Mouse (Mus musculus) fibroblast of lung, adult 2 months (primary cell): ENCODE results near the gene B430306N03Rik.
"Not testable (repeated sequence)": the region's sequence is repeated elsewhere in the genome, so short reads cannot be mapped to it uniquely, and the experiment has no call there.

Experiments used
- DNase-seq: peaks from one replicate; pipeline ENCODE4 v3.0.0-alpha.2; 2011; ENCODE audit warnings: low read depth

Gene B430306N03Rik

GRCm38 (mm10) chr17:48312124-48312523 lies 3.8 kb upstream of the B430306N03Rik start:
- no peak for DNase-seq

DNA sequence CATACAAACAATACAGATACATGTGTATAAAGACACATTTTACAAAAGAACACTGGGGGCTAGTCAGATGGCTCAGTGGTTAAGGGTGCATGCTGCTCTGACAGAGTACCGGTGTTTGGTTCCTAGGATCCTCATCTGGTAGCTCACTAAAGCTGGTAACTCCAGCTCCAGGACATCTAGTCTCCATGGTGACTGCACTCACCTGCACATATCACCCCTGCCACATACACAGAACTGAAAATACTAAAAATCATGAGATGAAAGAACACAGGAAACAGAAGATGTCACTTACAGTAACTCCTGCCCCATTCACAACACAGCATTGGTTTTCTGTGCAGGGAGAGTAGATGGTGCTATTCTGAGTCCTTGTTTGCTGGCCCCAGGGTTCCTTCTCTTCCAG lies 2.7 kb downstream of the B430306N03Rik start:
- DNase-seq = no peak

GRCm38 (mm10) chr17:48321279-48321678 lies 5.3 kb downstream of the B430306N03Rik start:
- no peak for DNase-seq

DNA sequence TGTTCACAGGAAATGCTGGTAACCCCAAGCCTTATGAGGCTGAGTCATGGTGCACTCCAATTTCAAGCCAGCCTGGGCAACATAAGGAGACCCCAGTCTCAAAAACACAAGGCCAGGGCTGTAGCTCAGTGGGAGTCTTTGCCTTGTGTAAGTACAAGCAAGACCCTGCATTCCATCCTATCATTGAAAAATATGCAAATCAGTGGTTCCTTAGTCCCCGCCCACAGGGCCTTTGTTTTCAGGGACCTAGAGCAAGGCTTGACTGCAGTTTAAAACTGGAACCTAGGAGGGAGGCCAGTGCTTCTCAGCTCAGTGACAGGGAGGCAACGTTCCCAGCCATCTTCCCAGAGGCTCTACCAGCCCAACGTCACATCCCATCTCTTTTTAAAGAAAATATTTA lies 7.3 kb downstream of the B430306N03Rik start:
- no peak for DNase-seq

DNA sequence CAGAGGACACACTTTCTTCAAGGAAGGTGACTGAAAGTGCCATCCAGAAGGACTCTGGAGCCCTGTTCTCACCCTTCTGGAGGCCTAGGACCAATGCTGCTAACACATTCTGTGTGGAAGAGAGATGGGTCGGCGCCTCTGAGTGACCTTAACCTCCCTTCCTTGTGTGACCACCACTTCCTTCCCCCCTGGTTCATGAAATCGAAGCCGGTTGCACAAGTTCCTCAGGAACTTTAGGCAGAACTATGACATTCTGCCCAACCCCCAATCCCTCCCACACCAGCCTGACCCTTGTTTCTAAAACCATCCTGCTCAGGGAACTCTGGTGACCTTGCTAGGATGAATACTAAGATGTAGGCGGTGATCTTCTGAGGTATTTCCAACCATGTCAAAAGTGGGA lies 8.3 kb downstream of the B430306N03Rik start:
- no peak for DNase-seq

DNA sequence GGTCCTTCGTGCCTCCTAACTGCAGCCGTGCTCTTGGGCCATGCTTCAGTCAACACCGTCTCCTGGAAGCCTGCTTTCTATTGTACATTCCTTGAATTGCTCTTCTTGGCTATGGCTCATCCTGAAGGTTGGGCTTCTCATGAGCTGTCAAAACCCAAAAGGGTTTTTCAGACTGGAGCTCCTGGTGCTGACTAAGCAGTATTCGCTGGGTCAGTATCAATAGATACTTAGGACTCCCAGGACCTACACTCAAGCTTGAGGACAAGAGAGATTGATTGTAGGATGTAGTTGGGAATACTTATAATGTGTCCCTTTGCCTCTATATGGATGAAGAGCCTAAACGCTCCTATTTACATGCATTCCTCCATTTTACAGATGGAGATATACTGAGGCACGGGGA lies 9.2 kb downstream of the B430306N03Rik start:
- DNase-seq = no peak

DNA sequence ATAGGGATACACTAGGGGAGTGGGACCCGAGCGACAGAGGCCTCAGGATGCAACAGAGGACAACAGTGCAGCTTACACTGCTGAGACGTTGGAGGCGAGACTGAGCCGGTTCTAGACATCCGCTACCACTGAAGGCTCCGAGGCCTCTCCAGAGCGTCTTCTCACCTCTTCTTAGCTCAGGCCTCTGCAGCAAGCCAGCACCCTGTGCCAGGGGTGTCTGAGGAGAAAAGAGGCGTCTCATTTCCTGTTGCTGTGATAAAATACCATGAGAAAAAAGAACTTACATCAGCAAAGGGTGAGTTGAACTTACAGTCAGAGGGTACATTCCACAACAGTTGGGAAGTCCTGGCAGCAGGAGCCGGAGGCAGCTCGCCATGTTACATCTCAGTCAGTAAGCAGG lies 9.7 kb downstream of the B430306N03Rik start:
- DNase-seq = no peak

- no peak for DNase-seq
Measured at GRCm38 (mm10) chr17:48326656-48327055, 10.7 kb downstream of the B430306N03Rik start.

DNA sequence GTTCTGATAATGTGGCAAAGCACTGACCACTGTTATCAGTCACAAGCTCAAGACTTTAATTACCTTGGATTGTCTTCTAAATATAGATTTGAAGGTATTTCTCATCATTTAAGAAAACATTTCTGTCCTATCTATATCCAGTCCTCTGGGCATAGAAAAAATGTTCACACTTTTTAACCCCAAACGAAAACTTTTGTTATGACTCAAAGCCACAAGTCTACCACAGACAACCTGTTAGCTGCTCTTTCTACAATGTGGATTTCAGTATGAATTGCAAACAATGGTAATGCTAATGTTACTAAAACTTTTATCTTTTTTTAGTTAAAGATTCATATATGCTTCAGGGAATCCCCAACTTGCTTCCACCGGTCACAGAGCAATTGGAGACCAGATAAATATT lies 16.6 kb downstream of the B430306N03Rik start:
- no peak for DNase-seq

DNA sequence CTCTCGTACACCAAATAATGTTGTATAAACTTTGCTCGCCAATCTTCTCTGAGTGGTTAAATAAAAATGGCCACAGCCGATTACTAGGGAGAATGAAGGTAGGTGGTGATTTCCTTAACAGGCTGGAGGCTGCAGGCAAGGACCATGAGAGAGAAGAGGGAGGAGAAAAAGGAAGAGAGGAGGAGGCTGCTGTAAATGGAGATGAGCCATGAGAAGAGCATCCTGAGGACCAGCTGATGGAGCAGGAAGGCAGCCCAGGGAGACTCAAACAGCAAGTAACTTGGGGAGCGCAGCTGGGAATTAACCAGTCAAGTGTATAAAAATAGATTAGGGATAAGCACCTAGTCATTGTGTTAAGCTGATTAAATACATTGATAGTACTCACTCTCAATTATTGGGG lies 18.2 kb downstream of the B430306N03Rik start:
- DNase-seq = no peak

- peak; percentile 20 for DNase-seq
Measured at GRCm38 (mm10) chr17:48336857-48337256, 20.9 kb downstream of the B430306N03Rik start.

GRCm38 (mm10) chr17:48340267-48340666 lies 24.3 kb downstream of the B430306N03Rik start:
- no peak for DNase-seq

DNA sequence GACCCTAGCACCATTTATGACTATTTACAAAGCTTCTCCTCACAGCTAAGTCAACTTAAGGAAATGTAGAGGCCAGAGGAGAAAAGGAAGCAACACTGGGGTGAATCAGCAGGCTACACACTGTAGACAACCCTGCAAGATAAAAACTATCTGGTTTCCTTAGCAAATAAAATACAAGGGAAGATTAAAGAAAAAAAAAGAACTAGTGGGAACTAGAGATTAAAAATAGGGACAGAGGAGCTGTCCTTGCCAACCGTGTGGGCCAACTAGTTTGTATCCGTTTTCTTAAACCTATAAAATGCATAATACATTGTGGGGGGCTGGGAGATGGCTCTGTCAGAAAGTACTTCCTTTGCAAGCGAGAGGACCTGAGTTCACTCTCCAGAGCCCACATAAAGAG lies 26.0 kb downstream of the B430306N03Rik start:
- DNase-seq = no peak

GRCm38 (mm10) chr17:48343065-48343464 lies 27.1 kb downstream of the B430306N03Rik start:
- DNase-seq = no peak

DNA sequence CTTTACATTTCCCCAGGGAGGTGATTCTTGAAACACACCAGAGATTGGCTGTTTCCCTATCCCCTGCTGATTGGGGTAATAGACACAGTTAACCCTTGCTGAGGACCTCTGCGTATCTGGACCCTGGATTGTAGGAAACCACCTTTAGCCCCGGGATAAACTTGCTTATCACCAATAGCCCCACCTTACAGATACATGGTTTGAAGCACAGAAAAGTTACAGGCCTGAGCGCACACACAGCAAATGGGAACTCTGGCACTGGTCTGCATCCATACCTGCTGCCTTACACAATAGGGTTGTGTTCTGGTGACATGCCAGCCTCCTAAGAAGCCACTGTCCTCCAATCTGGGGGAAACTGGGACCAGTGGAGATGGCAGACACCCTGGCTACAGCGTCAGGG lies 29.9 kb downstream of the B430306N03Rik start:
- DNase-seq = no peak

GRCm38 (mm10) chr17:48346231-48346630 lies 30.3 kb downstream of the B430306N03Rik start, which contains the start of gene Trem2:
TSS of gene Trem2 (plus strand) at chr17:48346401.
- DNase-seq = peak; percentile 18

DNA sequence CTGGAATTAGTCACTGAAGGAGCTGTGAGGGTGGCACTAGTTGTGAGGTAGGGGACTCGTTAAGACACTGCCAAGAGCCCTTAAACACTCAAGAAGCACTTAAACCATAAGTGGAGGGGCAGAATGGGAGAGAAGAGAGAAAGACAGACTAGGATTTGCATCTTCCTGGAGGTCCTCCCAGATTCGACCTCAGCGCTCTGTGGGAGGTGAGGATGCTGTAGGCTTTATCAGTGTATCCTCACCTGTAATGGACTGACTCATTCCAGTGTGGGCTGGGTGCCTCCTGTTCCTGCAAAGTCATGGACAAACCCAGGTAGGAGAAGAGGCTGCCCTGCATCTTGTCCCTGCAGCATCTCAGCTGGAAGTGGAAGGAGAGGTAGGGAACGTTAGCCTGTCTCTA lies 30.9 kb downstream of the B430306N03Rik start:
- no peak for DNase-seq

- no peak for DNase-seq
Measured at GRCm38 (mm10) chr17:48347287-48347686, 31.3 kb downstream of the B430306N03Rik start.

- no peak for DNase-seq
Measured at GRCm38 (mm10) chr17:48350681-48351193, 34.8 kb downstream of the B430306N03Rik start.

GRCm38 (mm10) chr17:48352976-48353375 lies 37.0 kb downstream of the B430306N03Rik start:
- DNase-seq = not testable (repeated sequence)

DNA sequence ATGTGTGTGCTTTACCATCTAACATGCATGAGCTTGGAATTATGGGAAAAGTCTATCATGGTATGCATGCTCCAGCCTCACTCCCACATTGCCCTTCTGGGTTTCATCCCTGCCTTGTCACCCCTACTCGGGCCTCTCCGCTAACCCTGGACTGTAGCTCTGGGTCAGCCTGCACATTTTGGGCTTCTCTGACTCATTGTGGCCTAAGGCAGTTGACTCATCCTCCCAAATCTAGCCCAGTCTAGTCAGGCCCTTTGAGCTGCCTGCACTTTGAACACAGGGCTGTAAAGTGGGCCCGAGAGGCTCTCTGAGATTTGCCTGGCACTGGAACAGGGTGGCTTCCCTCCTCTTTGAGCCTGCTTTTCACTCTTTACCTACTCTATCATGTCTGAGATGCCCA lies 39.9 kb downstream of the B430306N03Rik start:
- peak; percentile 28 for DNase-seq

DNA sequence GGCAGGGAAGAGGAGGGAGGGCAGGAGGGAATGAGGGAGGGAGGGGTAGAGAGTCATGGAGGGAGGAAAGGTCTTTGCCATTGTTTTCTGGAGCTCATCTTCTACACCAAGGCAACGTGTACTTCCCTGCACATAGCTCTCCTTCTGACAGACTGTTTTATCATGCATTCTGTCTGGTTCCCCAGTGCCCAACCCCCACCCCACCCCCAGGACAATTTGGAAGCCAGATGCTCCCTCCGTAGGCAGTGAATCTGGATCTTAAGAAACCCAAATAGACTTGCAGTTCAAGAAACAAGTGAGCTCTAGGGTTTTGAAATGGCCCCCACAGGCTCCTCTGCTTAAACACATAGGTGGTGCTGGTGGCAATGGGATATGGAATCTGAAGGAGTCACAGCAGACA lies 42.0 kb downstream of the B430306N03Rik start:
- DNase-seq = no peak

GRCm38 (mm10) chr17:48359616-48360015 lies 43.7 kb downstream of the B430306N03Rik start, which contains the start of gene Treml1:
TSS of gene Treml1 (plus strand) at chr17:48359916.
- DNase-seq = no peak

DNA sequence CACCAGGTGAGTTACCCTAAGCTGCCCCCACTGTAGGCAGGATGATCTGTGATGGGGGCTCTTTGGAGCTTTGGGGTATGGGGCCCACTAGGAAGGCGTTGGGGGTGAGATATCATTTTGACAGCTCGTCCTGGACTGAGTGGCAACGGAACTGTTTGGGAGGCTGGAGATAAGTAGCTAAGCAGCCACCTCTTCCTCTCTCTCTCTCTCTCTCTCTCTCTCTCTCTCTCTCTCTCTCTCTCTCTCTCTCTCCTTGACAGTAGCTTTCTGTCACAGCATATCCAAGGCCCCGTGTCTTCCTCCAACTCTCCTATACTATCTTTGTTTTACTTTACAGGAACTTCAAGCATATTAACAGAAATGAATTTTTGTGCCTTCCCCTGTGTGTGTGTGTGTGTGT lies 44.5 kb downstream of the B430306N03Rik start:
- DNase-seq = no peak

GRCm38 (mm10) chr17:48362346-48362745 lies 46.4 kb downstream of the B430306N03Rik start:
- DNase-seq = no peak
